Mouse (Mus musculus) cortical plate, adult 2 months (tissue): Measurements from ENCODE around the gene 1300017J02Rik.

Experiments
- CTCF ChIP-seq: fragments of 200-500 bp; IDR thresholded peaks from 2 replicates; pipeline ENCODE4 v1.5.1; 2011; ENCODE audit warnings: mild to moderate bottlenecking, control low read depth, low read length; ENCODE audit not compliant: insufficient read depth; ENCODE audit errors: extremely low read depth
- POLR2A ChIP-seq: fragments of 200-500 bp; IDR thresholded peaks from 2 replicates; pipeline ENCODE4 v1.6.1; 2011; ENCODE audit warnings: mild to moderate bottlenecking, low read length, control low read depth; ENCODE audit not compliant: insufficient read depth; ENCODE audit errors: extremely low read depth

DNA sequence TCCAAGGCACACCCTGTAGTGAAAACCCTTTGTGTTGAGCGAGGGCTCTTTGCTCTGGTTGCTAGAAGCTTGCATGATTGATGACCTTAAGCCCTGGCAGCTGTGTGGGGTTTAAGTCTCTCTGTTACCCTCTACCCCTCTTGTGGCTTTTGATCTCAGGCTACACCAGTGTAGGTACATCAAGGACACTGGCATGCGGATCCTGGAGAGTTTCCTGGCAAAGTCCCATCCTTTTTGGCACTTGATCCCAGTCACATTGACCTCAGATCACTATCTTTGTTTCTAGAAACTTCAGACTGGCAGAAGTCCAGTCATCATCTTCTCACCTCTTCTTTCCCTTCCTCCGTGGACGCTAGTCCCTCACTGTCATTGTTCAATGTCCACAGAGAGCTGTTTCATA is 56.3 kb downstream of the 1300017J02Rik start:
- TF ChIP-seq POLR2A (no peak), CTCF (no peak)
